Mouse (Mus musculus) testis, adult 2 months (tissue): ENCODE data around the gene Fgf4.
"Not testable (repeated sequence)": the region's sequence is repeated elsewhere in the genome, so short reads cannot be mapped to it uniquely, and the experiment has no call there.

Source experiments
- CTCF ChIP-seq: fragments of 200-500 bp; IDR thresholded peaks from 2 replicates; pipeline ENCODE4 v1.5.1; 2012; ENCODE audit warnings: low read depth, mild to moderate bottlenecking, inconsistent platforms, low read length, moderate library complexity; ENCODE audit not compliant: control insufficient read depth, insufficient read depth, insufficient replicate concordance
- POLR2A ChIP-seq: fragments of 200-500 bp; IDR thresholded peaks from 2 replicates; pipeline ENCODE4 v1.6.1; 2012; ENCODE audit warnings: low read depth, mild to moderate bottlenecking, inconsistent platforms, low read length, moderate library complexity; ENCODE audit not compliant: control insufficient read depth

DNA sequence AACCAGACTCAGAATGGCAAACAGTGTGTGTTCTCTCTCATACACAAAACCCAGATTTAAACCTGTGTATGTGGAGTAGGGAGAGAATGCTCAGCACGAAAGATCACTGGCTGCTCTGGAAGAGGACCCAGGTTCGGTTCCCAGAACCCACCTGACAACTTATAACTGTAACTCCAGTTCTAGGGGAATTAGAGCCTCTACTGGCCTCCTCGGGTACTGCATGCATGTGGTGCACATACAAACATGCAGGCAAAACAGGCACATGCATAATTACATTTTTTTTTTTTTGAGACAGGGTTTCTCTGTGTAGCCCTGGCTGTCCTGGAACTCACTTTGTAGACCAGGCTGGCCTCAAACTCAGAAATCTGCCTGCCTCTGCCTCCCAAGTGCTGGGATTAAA, 58.3 kb downstream of the Fgf4 start:
- TF ChIP-seq POLR2A, CTCF: not testable (repeated sequence)
